Mouse (Mus musculus) B cell, adult 67 days (primary cell): ENCODE data around the gene Gm773. TPM values are rescaled to one million over a fixed set of nuclear protein-coding genes. Genes with fewer than 3 reads are reported as not detected.

Experiments
- total RNA-seq, 2 experiments: library from RNA; stranded (reverse); gene quantifications; 4 replicates each; pipeline ENCODE4 v1.2.4; 2023

The Gm773 gene
- total RNA-seq, result not detected

DNA sequence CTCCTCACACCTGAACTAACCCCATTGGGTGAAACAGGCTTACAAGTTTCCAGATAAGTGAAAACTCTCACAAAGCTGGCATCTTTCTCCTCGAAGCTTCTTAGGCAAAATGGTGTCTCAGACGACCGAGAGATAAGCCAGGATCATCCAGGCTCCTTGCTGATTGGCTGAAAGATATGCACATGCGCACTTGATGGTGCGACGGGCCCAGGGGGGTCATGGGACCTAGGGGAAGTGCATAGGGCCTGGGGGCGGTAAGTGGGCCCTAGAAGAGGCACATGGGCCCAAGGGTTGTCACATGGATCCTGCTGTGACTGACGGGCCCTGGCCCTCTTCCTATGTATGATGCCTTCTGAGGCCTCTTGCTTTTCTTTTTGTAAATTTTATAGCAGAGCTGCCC is at the start of gene Gm773:
Gene Gm773 (minus strand): TSS at position 111 of the 400 bp plus-strand sequence.

Other genes with a start within 250 kb of the Gm773 start
- gene 3830403N18Rik, start 76.3 kb downstream of the Gm773 start, total RNA-seq, result not detected
- not detected for gene Zfp449, start 133.5 kb upstream of the Gm773 start, total RNA-seq
- gene Smim10l2a, start 161.7 kb upstream of the Gm773 start, total RNA-seq, result not detected
- 1 to 10 TPM; 1.7 to 2.2 TPM for gene Gm2174, start 235.1 kb upstream of the Gm773 start, total RNA-seq
- 10 to 100 TPM; 57.5 to 68.3 TPM for gene Ints6l, start 242.0 kb upstream of the Gm773 start, total RNA-seq